Mouse (Mus musculus) brain, embryonic 14.5 days (tissue): Measurements from ENCODE around the gene Rasl11a. TPM values are rescaled to one million over a fixed set of nuclear protein-coding genes. Genes with fewer than 3 reads are reported as not detected.

Experiments used
- DNase-seq: peaks from one replicate; pipeline ENCODE4 v3.0.0-alpha.2; 2011; ENCODE audit warnings: low read depth
- CTCF ChIP-seq: fragments of 200-500 bp; IDR thresholded peaks from 2 replicates; pipeline ENCODE4 v1.5.1; 2012; ENCODE audit warnings: inconsistent platforms, mild to moderate bottlenecking, moderate library complexity, borderline replicate concordance; ENCODE audit not compliant: insufficient read depth, insufficient read length; ENCODE audit errors: extremely low read depth
- POLR2A ChIP-seq: fragments of 200-500 bp; IDR thresholded peaks from 2 replicates; pipeline ENCODE4 v1.6.1; 2012; ENCODE audit warnings: mild to moderate bottlenecking, inconsistent platforms, borderline replicate concordance; ENCODE audit not compliant: poor library complexity, insufficient read depth, insufficient read length, severe bottlenecking; ENCODE audit errors: extremely low read depth
- polyA plus RNA-seq: library from polyadenylated mRNA; depleted of rRNA; stranded (reverse); fragments of >200 nt; gene quantifications from 2 replicates; pipeline ENCODE4 v1.2.3, GENCODE M21; 2012

The Rasl11a gene
- polyA plus RNA-seq, 1 experiment, result 5.5 TPM

GRCm38 (mm10) chr5:146844301-146844941 is 450 bp upstream of the Rasl11a start:
- peak; percentile 67 for DNase-seq
- no peak for TF ChIP-seq POLR2A
- TF ChIP-seq CTCF, result peak; percentile 59; the same call in 1 of the 2 replicates

GRCm38 (mm10) chr5:146846489-146846888 is 1.6 kb downstream of the Rasl11a start:
- no peak for DNase-seq
- no peak for TF ChIP-seq POLR2A
- no peak for TF ChIP-seq CTCF

GRCm38 (mm10) chr5:146848936-146849582 is 4.2 kb downstream of the Rasl11a start:
- TF ChIP-seq CTCF, result no peak
- TF ChIP-seq POLR2A, result no peak
- no peak for DNase-seq

- DNase-seq, result no peak
- TF ChIP-seq CTCF (peak; percentile 23; the same call in 1 of the 2 replicates), POLR2A (no peak)
These were observed 11.2 kb downstream of the Rasl11a start for GRCm38 (mm10) chr5:146856106-146856505.

- no peak for DNase-seq
- TF ChIP-seq CTCF, result no peak
- no peak for TF ChIP-seq POLR2A
These were observed 12.7 kb downstream of the Rasl11a start for GRCm38 (mm10) chr5:146857620-146858019.

GRCm38 (mm10) chr5:146858772-146859171 is 13.9 kb downstream of the Rasl11a start:
- no peak for TF ChIP-seq POLR2A
- TF ChIP-seq CTCF, result no peak
- DNase-seq, result peak; percentile 52

GRCm38 (mm10) chr5:146859246-146859645 is 14.4 kb downstream of the Rasl11a start:
- TF ChIP-seq CTCF, result no peak
- TF ChIP-seq POLR2A, result no peak
- DNase-seq, result peak; percentile 19

GRCm38 (mm10) chr5:146860222-146860998 is 15.5 kb downstream of the Rasl11a start:
- no peak for TF ChIP-seq CTCF
- TF ChIP-seq POLR2A, result no peak
- DNase-seq, result no peak

GRCm38 (mm10) chr5:146861588-146861987 is 16.7 kb downstream of the Rasl11a start:
- TF ChIP-seq CTCF, result no peak
- TF ChIP-seq POLR2A, result no peak
- DNase-seq, result peak; percentile 63

- no peak for TF ChIP-seq POLR2A
- TF ChIP-seq CTCF, result no peak
These were observed 20.6 kb downstream of the Rasl11a start for GRCm38 (mm10) chr5:146865511-146865910.

GRCm38 (mm10) chr5:146866277-146866676 is 21.4 kb downstream of the Rasl11a start:
- no peak for DNase-seq
- TF ChIP-seq CTCF (no peak), POLR2A (no peak)

More at GRCm38 (mm10) chr5:146865511-146865910, 20.6 kb downstream of the Rasl11a start:
- no peak for DNase-seq

GRCm38 (mm10) chr5:146867246-146867945 is 22.5 kb downstream of the Rasl11a start:
- DNase-seq, result peak; percentile 49
- TF ChIP-seq POLR2A (no peak), CTCF (no peak)
